Mouse (Mus musculus) heart, adult 18-20 months (tissue): ENCODE data around the gene Med15. TPM values are rescaled to one million over a fixed set of nuclear protein-coding genes. Genes with fewer than 3 reads are reported as not detected.
"Not testable (repeated sequence)": the region's sequence is repeated elsewhere in the genome, so short reads cannot be mapped to it uniquely, and the experiment has no call there.

Source experiments
- DNase-seq, 2 experiments: peaks; one replicate each; pipeline ENCODE4 v3.0.0; 2021 to 2022; ENCODE audit warnings: mixed read lengths in 1 of 2
- long read RNA-seq, 2 experiments: library from polyadenylated mRNA; stranded (forward); transcript quantifications; one replicate each; pipeline ENCODE4 v2.0.0; 2021
- total RNA-seq, 2 experiments: library from RNA; stranded (reverse); gene quantifications; 2 replicates each; pipeline ENCODE4 v1.2.3; 2021

Gene Med15
- 10 to 100 TPM; 21.0 to 25.0 TPM for total RNA-seq
- long read RNA-seq, experiment 1, partial matches to known transcripts, result 0 of 14 reads
- long read RNA-seq, experiment 1, other reads (novel, unspliced or antisense), result 12 of 14 reads
- long read RNA-seq, experiment 2, partial matches to known transcripts, result 2 of 6 reads
- long read RNA-seq, experiment 2, other reads (novel, unspliced or antisense), result 3 of 6 reads

GRCm38 (mm10) chr16:17732841-17733340 is at the start of gene Med15:
Gene Med15 (minus strand): TSS chr16:17732891.
- DNase-seq, result no peak

GRCm38 (mm10) chr16:17779692-17780091 is 47.0 kb upstream of the Med15 start:
- no peak for DNase-seq

GRCm38 (mm10) chr16:17778223-17778622 is 45.5 kb upstream of the Med15 start:
- no peak for DNase-seq

DNA sequence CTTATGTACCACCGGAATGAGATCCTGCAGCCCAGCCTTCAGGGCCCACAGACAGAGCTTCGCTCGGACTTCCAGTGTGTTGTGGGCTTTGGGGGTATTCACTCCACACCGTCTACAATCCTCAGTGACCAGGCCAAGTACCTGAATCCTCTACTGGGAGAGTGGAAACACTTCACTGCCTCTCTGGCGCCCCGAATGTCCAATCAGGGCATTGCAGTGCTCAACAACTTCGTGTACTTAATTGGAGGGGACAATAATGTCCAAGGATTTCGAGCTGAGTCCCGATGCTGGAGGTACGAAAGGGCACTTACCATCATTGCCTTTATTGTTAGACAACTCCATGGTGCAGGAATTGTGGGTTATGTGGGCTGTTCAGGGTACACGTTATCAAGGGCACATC is 44.1 kb upstream of the Med15 start:
- peak in 1 of 2 experiments; percentile 60 for DNase-seq

GRCm38 (mm10) chr16:17771117-17771865 is 38.6 kb upstream of the Med15 start:
- DNase-seq, result peak; percentile 36 to 52

- DNase-seq, result peak; percentile 70 to 81
Observed at GRCm38 (mm10) chr16:17768834-17769233, 36.1 kb upstream of the Med15 start.

GRCm38 (mm10) chr16:17764108-17764511 is 31.4 kb upstream of the Med15 start:
- DNase-seq, result no peak

DNA sequence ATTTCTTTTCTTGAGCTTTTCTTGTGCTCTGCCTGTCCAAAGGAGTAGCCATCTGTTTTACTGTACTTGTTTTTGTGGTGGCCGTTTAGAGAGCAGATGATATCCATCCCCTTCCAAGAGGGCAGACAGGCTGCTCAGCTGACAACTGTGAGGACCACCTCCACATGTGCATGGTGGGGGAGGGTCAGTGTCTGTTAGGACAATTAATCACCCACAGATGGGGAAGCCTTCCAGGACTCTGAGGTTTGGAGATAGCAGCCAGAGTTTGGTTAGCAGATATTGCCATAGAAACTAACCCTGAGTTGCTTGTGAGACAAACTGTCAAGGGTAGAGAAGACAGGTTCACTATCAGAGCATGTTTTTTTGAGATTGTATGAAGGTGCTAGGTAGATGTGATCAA is 28.4 kb upstream of the Med15 start:
- no peak for DNase-seq

GRCm38 (mm10) chr16:17760657-17761056 is 28.0 kb upstream of the Med15 start:
- DNase-seq, result peak; percentile 11 to 36

DNA sequence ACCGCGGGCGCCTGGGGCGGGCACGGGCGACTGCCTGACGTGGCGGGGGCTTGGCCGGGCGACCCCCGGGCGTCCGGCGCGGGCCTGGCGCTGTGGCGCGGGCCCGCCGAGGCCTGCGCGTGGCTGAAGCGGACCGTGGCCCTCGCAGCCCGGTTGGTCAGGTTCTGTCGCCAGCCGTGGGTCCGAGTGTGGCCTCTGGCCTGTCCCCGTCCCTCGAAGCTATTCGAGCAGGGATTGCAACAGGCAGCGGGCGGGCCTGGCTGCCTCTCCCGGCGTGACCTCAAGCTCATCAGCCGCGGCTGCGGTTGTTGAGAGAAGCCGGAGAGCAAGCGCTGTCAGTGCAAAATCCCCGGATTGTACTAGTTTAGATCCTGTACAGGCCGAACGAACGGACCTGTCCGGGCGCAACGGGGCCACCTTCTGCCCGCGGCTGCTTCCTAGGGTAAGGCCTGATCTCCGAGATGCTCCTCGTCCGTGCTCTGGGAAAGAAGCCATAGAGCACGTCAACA is 27.2 kb upstream of the Med15 start:
- DNase-seq, result peak; percentile 50 to 73

DNA sequence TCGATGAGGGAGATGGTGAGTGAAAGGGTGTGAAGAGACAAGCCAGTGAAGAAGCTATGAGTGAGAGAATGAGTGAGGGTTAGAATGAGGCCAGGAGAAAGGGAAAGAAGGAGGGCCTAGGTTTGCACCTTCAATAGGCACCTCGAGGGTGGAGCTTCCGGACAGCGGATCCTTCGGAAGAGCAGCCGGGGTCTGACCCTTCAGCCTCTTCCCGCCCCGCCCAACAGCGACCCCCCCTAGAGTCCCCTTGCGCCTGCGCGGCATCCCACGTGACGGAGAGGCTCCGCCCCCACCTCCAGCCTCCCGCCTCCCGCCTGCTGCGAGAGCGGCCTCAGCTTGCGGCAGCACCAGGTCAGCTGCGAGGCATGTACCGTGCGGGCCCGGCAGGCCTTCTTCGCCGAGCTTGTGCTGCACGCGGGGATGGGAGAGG is 26.7 kb upstream of the Med15 start, which contains the start of gene Klhl22:
Gene Klhl22, plus strand, starts transcription at position 275 of the 430 bp plus-strand sequence.
- DNase-seq, result peak; percentile 95

DNA sequence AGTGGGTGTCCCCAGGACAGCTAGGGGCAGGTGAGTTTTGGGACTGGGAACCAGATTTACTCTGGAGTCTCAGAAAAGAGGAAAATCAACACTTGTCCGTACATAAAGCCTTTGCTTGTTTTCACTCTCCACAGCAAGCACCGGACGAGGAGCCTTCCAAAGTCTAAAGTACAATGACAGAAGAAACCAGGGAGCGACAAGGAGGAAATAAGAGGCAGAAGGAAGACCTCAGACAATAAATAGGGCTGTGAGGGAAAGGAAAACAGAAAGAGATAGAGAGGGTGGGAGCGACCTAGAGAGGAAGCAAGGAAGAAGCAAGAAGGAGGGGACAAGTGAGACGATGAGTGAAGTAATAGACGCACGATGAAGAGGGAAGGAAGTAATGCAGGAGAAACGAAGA is 26.2 kb upstream of the Med15 start:
- DNase-seq, result peak in 1 of 2 experiments; percentile 10

DNA sequence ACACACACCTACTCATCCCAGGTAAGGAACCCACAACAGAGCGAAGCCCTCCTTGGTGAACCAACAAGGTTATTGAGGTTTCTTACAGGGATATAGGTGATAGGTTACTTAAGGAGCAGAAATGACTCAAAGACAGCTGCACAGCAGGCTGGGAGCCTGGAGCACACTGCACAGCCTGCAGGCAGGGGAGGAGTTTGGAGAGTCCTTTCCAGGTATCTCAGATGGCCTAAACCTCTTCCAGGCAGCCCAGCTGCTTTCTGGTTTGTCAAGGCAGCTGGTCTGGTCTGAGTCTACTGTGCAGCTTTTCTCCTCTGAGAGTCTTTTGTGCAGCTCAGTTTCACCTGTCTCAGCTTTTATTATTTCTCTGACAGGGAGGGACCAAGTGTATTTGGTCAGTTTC is 25.1 kb upstream of the Med15 start:
- DNase-seq, result no peak

- peak; percentile 54 to 70 for DNase-seq
Observed at GRCm38 (mm10) chr16:17753686-17754085, 21.0 kb upstream of the Med15 start.

DNA sequence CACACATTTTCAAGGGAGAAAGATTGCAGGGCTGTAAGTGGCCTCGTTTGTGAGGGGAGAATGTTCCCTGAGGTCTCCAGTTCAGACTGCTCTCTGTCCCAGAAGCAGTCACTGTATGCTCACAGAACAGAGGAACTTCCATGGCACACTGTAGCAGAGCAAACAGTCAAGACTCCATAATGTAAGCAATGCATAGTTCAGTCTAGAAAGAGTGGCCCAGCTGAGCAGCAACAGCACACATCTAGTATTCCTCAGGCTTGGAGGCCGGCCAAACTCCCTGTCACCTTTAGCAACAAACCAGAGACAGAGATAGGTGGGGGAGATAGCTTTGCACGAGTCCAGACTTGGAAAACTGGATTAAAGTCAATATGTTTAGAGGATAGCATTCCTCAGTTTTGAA is 20.3 kb upstream of the Med15 start:
- peak in 1 of 2 experiments; percentile 26 for DNase-seq

DNA sequence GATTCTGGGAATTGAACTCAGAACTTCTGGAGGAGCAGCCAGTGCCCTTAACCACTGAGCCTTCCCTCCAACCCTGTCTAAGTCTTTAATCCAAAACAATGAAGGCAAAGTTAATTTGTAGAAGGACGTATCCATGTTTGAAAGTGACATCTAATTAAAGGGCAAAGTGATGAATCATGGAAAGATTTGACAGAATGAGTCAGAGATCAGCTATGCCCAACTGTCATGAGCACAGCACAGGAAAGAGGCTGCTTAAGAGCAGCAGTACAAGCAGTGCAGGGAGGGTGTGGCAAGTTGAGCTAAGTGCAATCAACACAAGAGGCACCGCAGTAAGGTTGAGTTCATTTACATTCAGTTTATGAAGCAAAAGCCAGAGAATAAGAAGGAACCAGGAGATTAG is 12.4 kb upstream of the Med15 start:
- no peak for DNase-seq

DNA sequence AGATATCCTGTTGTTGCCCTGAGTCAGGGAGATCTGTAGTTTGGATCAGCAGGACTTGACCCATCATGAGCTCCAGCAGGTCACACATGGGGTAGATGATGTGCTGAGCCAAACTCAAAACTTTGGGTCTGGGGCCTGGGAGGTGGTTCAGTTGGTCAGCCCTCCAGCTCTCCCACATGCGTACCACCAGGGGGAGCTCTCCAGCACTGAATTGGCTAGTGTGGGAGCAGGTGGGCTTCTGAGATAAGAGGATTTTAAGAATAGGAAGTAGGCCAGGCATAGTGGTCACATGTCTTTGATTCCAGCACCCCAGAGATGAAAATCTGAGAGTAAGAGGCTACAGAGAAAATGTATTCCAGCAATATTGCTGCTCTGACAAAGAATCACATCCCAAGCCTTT is 11.8 kb upstream of the Med15 start:
- peak in 1 of 2 experiments; percentile 49 for DNase-seq

DNA sequence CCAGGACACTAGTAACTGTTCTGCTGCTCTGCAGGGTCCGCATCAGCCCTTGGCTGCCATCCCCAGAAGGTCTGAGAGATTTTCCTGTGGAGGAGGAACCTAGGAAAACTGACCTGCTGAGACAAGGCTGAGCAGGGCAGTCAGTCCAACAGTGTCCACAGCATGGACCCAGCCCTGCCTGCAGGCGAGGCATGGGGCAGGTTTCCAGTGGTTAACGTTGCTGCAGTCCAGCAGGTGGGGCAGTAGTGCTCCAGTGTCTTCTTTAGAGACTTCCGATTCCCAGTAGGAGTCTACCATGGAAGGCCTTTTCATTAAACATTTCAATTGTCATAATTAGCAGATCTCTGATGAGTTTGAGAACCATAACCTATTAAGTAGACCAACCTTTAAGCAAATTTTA is 10.6 kb upstream of the Med15 start:
- no peak for DNase-seq

DNA sequence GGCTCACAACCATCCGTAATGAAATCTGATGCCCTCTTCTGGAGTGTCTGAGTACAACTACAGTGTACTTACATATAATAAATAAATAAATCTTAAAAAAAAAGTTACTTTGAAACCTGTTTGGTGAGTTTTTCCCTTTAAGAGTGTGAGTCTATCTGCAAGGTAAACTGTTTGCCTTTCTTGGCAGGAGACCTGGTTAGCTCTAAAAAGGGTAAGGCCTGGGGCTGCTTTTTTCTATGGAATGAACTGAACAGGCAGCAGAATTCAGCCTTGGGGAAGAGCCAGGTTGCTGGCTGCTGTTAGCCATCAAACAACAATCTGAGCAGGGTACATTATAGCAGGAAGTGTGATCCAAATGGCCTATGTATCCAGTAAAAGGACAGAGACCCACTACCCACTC is 10.1 kb upstream of the Med15 start:
- DNase-seq, result no peak

DNA sequence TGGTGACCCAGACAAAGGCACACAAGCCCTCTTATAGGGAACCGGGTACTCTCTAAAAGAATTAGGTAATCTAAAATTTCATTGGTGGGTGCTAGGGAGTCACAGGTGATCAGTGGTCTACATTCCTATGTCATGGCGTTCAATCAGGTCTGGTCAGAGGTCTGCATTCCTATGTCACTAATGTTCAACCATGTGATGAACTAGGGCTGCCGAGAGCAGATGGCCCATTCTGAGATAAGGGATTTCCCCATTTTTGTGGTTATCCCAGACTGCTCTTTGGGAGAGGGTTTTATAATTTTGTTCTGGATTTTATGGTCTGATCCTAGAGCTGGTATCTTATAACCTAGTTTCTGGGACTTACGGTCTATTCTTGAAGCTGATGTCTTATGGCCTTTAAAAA is 7.4 kb upstream of the Med15 start:
- DNase-seq, result no peak

- DNase-seq, result no peak
Observed at GRCm38 (mm10) chr16:17736156-17736555, 3.5 kb upstream of the Med15 start.

DNA sequence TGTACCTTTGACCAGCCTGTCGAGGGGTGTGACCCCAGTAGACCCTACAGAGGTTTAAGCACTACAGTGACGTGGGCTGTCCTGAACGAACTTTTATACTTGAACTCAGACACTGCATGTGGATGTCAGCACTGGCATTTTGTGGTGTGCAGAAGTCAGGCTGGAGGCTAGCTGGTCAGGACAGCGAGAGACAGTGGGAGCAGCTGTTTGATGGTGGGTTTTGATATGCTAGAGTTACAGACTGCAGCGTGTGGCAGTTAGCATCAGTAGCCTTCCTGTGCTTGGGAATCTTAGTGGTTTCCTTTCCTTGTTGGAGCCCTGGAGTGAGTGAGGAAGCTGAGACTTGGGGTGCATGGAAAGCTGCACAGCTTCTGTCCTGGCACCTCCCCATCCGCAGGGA is 2.2 kb upstream of the Med15 start:
- DNase-seq, result not testable (repeated sequence)

DNA sequence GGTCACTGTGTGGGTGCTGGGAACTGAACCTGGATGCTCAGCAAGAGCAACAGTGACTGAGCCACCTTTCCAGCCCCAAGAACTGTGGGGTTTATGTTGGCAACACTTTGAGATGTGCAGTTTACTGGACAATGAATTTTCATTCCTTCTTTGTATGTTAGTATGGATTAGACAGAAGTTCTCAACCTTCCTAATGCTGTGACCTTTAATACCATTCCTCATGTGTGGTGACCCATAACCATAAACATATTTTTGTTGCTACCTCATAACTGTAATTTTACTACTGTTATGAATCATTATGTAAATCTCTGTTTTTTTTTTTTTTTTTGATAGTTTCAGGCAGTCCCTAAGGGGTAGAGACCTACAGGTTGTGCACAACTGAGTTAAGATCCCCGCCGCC is 955 bp upstream of the Med15 start:
- no peak for DNase-seq
